Mouse (Mus musculus): Measurements from ENCODE around the gene Rap1b. TPM values are rescaled to one million over a fixed set of nuclear protein-coding genes. Genes with fewer than 3 reads are reported as not detected.

Gene Rap1b
- polyA plus RNA-seq, 1 experiment from 2014 or later = 161 TPM

GRCm38 (mm10) chr10:117835453-117835852, 10.4 kb downstream of the Rap1b start:
- Histone ChIP-seq H3K9ac (no peak overlapping the region), H3K27ac (no peak overlapping the region), H3K9me3 (replicated peaks) (no peaks in the 10 kb centered on the region), H3K4me1 (peaks cover 17% of the 10 kb centered on the region), H3K4me3 (replicated peaks) (no peak overlapping the region), H3K4me2 (no peak overlapping the region), H3K36me3 (no peaks in the 10 kb centered on the region), H3K27me3 (no peaks in the 10 kb centered on the region)
- 34% methylated on average over 5 of the region's 5 CpGs for whole genome bisulfite sequencing
- no peak for ATAC-seq (replicated peaks; ENCODE audit: low FRiP score)

- H3K27me3 ChIP-seq = no peaks in the 10 kb centered on the region
- H3K9me3 ChIP-seq (replicated peaks) = no peaks in the 10 kb centered on the region
- 88% methylated on average over 3 of the region's 3 CpGs for WGBS
- H3K27ac ChIP-seq = no peak overlapping the region
- ATAC-seq (replicated peaks; ENCODE audit: low FRiP score) = no peak
- H3K9ac ChIP-seq = no peak overlapping the region
- H3K4me1 ChIP-seq = peaks cover 40% of the 10 kb centered on the region
- no peaks in the 10 kb centered on the region for H3K36me3 ChIP-seq
- no peak overlapping the region for H3K4me3 ChIP-seq (replicated peaks)
- H3K4me2 ChIP-seq = no peak overlapping the region
Measured at GRCm38 (mm10) chr10:117830797-117831196, 15.0 kb downstream of the Rap1b start.

GRCm38 (mm10) chr10:117829472-117830155, 16.2 kb downstream of the Rap1b start:
- H3K4me1 ChIP-seq = peaks cover 40% of the 10 kb centered on the region
- no peaks in the 10 kb centered on the region for H3K9me3 ChIP-seq (replicated peaks)
- H3K27ac ChIP-seq = no peak overlapping the region
- no peak for ATAC-seq (replicated peaks; ENCODE audit: low FRiP score)
- no peaks in the 10 kb centered on the region for H3K27me3 ChIP-seq
- no peak overlapping the region for H3K9ac ChIP-seq
- 91% methylated on average over 7 of the region's 7 CpGs for WGBS
- no peaks in the 10 kb centered on the region for H3K36me3 ChIP-seq
- no peak overlapping the region for H3K4me2 ChIP-seq
- no peak overlapping the region for H3K4me3 ChIP-seq (replicated peaks)

GRCm38 (mm10) chr10:117829022-117829421, 16.8 kb downstream of the Rap1b start:
- Histone ChIP-seq H3K9ac (no peak overlapping the region), H3K4me1 (peaks cover 39% of the 10 kb centered on the region), H3K4me2 (no peak overlapping the region), H3K9me3 (replicated peaks) (no peaks in the 10 kb centered on the region), H3K27ac (no peak overlapping the region), H3K4me3 (replicated peaks) (no peak overlapping the region), H3K27me3 (no peaks in the 10 kb centered on the region), H3K36me3 (0 out of 2 replicates have a peak, but pooled peaks cover 4% of the 10 kb centered on the region)
- WGBS = 78% methylated on average over 4 of the region's 4 CpGs
- no peak for ATAC-seq (replicated peaks; ENCODE audit: low FRiP score)

- ATAC-seq (replicated peaks; ENCODE audit: low FRiP score) = no peak
- Histone ChIP-seq H3K36me3 (peaks cover 5% of the 10 kb centered on the region), H3K4me2 (no peak overlapping the region), H3K4me1 (peaks cover 39% of the 10 kb centered on the region), H3K4me3 (replicated peaks) (no peak overlapping the region), H3K27ac (no peak overlapping the region), H3K9me3 (replicated peaks) (no peaks in the 10 kb centered on the region), H3K27me3 (no peaks in the 10 kb centered on the region), H3K9ac (no peak overlapping the region)
- 50% methylated on average over 4 of the region's 4 CpGs for WGBS
Measured at GRCm38 (mm10) chr10:117828536-117828935, 17.3 kb downstream of the Rap1b start.

- Histone ChIP-seq H3K4me1 (peaks cover 30% of the 10 kb centered on the region), H3K27me3 (no peaks in the 10 kb centered on the region), H3K36me3 (peaks cover 43% of the 10 kb centered on the region), H3K27ac (no peak overlapping the region), H3K4me3 (replicated peaks) (no peak overlapping the region), H3K4me2 (no peak overlapping the region), H3K9me3 (replicated peaks) (no peaks in the 10 kb centered on the region), H3K9ac (no peak overlapping the region)
- 68% methylated on average over 4 of the region's 4 CpGs for WGBS
- ATAC-seq (replicated peaks; ENCODE audit: low FRiP score) = no peak
Measured at GRCm38 (mm10) chr10:117824647-117825046, 21.2 kb downstream of the Rap1b start.

GRCm38 (mm10) chr10:117824139-117824538, 21.7 kb downstream of the Rap1b start:
- H3K4me3 ChIP-seq (replicated peaks) = no peak overlapping the region
- H3K9me3 ChIP-seq (replicated peaks) = no peaks in the 10 kb centered on the region
- H3K4me2 ChIP-seq = no peak overlapping the region
- peaks cover 26% of the 10 kb centered on the region for H3K4me1 ChIP-seq
- peaks cover 48% of the 10 kb centered on the region for H3K36me3 ChIP-seq
- ATAC-seq (replicated peaks; ENCODE audit: low FRiP score) = no peak
- no peak overlapping the region for H3K9ac ChIP-seq
- H3K27me3 ChIP-seq = no peaks in the 10 kb centered on the region
- H3K27ac ChIP-seq = no peak overlapping the region
- WGBS = 73% methylated on average over 4 of the region's 4 CpGs

GRCm38 (mm10) chr10:117823321-117823720, 22.5 kb downstream of the Rap1b start:
- no peaks in the 10 kb centered on the region for H3K9me3 ChIP-seq (replicated peaks)
- 85% methylated on average over 6 of the region's 6 CpGs for WGBS
- H3K9ac ChIP-seq = no peak overlapping the region
- peaks cover 17% of the 10 kb centered on the region for H3K4me1 ChIP-seq
- H3K27ac ChIP-seq = no peak overlapping the region
- H3K4me2 ChIP-seq = no peak overlapping the region
- peaks cover 56% of the 10 kb centered on the region for H3K36me3 ChIP-seq
- no peaks in the 10 kb centered on the region for H3K27me3 ChIP-seq
- no peak for ATAC-seq (replicated peaks; ENCODE audit: low FRiP score)
- H3K4me3 ChIP-seq (replicated peaks) = no peak overlapping the region

GRCm38 (mm10) chr10:117818600-117818999, 27.2 kb downstream of the Rap1b start:
- no peak for ATAC-seq (replicated peaks; ENCODE audit: low FRiP score)
- no peak overlapping the region for H3K27ac ChIP-seq
- 82% methylated on average over 6 of the region's 6 CpGs for WGBS
- no peaks in the 10 kb centered on the region for H3K9me3 ChIP-seq (replicated peaks)
- H3K9ac ChIP-seq = no peak overlapping the region
- peaks cover 89% of the 10 kb centered on the region for H3K36me3 ChIP-seq
- H3K27me3 ChIP-seq = no peaks in the 10 kb centered on the region
- no peaks in the 10 kb centered on the region for H3K4me1 ChIP-seq
- no peak overlapping the region for H3K4me2 ChIP-seq
- no peak overlapping the region for H3K4me3 ChIP-seq (replicated peaks)

- H3K9me3 ChIP-seq (replicated peaks) = no peaks in the 10 kb centered on the region
- no peak overlapping the region for H3K27ac ChIP-seq
- no peak overlapping the region for H3K4me2 ChIP-seq
- no peak overlapping the region for H3K9ac ChIP-seq
- no peaks in the 10 kb centered on the region for H3K27me3 ChIP-seq
- H3K36me3 ChIP-seq = peaks cover 89% of the 10 kb centered on the region
- 95% methylated on average over 6 of the region's 6 CpGs for WGBS
- no peak overlapping the region for H3K4me3 ChIP-seq (replicated peaks)
- H3K4me1 ChIP-seq = no peaks in the 10 kb centered on the region
- ATAC-seq (replicated peaks; ENCODE audit: low FRiP score) = no peak
Measured at GRCm38 (mm10) chr10:117816721-117817120, 29.1 kb downstream of the Rap1b start.

GRCm38 (mm10) chr10:117812501-117812900, 33.3 kb downstream of the Rap1b start:
- Histone ChIP-seq H3K27me3 (no peaks in the 10 kb centered on the region), H3K9ac (no peak overlapping the region), H3K9me3 (replicated peaks) (no peaks in the 10 kb centered on the region), H3K4me1 (no peaks in the 10 kb centered on the region), H3K4me2 (no peak overlapping the region), H3K27ac (no peak overlapping the region), H3K4me3 (replicated peaks) (no peak overlapping the region), H3K36me3 (peaks cover 60% of the 10 kb centered on the region)
- WGBS = 92% methylated on average over 2 of the region's 2 CpGs
- ATAC-seq (replicated peaks; ENCODE audit: low FRiP score) = no peak

GRCm38 (mm10) chr10:117811555-117811954, 34.3 kb downstream of the Rap1b start:
- Histone ChIP-seq H3K4me1 (no peaks in the 10 kb centered on the region), H3K4me2 (no peak overlapping the region), H3K4me3 (replicated peaks) (no peak overlapping the region), H3K9ac (no peak overlapping the region), H3K27me3 (no peaks in the 10 kb centered on the region), H3K9me3 (replicated peaks) (no peaks in the 10 kb centered on the region), H3K36me3 (peaks cover 51% of the 10 kb centered on the region), H3K27ac (no peak overlapping the region)
- no peak for ATAC-seq (replicated peaks; ENCODE audit: low FRiP score)
- WGBS = 90% methylated on average over 8 of the region's 8 CpGs

- Histone ChIP-seq H3K4me2 (no peak overlapping the region), H3K4me3 (replicated peaks) (no peak overlapping the region), H3K9me3 (replicated peaks) (no peaks in the 10 kb centered on the region), H3K27me3 (no peaks in the 10 kb centered on the region), H3K9ac (no peak overlapping the region), H3K4me1 (no peaks in the 10 kb centered on the region), H3K36me3 (peaks cover 40% of the 10 kb centered on the region), H3K27ac (no peak overlapping the region)
- WGBS = 79% methylated on average over 11 of the region's 11 CpGs
- no peak for ATAC-seq (replicated peaks; ENCODE audit: low FRiP score)
Measured at GRCm38 (mm10) chr10:117810506-117810905, 35.3 kb downstream of the Rap1b start.

All from kidney, embryonic 15.5 days (tissue).